Mouse (Mus musculus): ENCODE results near the gene D630003M21Rik. TPM values are rescaled to one million over a fixed set of nuclear protein-coding genes. Genes with fewer than 3 reads are reported as not detected.

The D630003M21Rik gene
- total RNA-seq, 2 experiments from 2014 or later: not detected

DNA sequence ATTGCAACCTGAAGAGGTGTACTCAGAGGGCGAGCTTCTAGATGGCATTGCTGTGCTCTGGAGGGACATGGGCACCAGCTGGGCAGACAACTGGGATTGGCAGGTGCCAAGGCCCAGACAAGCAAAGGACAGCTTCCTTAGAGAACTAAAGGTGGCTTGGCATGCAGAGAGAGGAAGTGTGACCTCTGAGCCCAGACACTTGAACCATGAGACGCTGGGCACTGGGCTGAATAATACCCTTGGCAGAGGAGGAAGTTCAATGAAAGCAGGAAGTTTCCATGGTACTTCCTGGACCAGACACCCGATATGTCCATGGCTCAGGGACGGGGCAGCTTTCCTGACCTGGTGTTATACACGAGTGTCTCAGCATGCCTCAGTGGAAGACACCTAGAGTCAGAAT lies 54.6 kb downstream of the D630003M21Rik start:
- no peak for ATAC-seq (replicated peaks; ENCODE audit: low FRiP score, poor library complexity, severe bottlenecking)

DNA sequence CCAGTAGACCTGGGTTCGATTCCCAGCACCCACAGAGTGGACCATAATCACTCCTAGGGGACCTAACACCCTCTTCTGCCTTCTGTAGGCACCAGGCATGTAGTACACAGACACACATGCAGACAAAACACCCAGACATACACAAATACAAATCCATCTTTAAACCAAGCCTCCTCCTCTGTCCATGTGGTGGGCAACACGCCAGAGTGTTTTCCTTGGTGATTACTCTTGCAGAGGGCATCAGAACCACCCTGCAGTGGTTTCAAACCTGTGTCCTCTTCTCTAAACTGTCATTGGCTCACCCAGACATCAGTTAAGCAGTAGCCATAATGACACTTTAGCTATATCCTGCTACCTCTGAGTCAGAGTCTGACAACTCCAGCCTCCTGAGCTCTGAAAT lies 58.6 kb downstream of the D630003M21Rik start:
- no peak for ATAC-seq (replicated peaks; ENCODE audit: low FRiP score, poor library complexity, severe bottlenecking)

DNA sequence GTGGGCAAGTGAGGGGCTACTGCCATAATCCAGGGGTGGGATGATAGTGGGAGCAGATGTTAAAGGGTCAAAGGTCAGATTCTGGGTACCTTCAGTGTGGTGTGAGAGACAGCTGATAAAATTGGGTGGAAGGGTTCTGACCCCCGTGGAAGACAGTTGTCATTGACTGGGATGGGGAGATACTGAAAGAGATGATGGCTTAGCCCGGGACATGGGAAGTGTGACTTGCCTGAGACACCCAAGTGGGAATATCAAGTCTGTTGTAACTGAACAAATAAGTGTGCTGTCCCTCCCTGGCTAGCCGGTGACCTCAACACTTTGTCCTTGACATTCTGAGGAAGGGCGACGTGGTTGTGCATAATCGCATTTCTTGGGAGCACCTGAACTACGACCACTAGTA lies 59.3 kb downstream of the D630003M21Rik start:
- ATAC-seq (replicated peaks; ENCODE audit: low FRiP score, poor library complexity, severe bottlenecking): no peak

DNA sequence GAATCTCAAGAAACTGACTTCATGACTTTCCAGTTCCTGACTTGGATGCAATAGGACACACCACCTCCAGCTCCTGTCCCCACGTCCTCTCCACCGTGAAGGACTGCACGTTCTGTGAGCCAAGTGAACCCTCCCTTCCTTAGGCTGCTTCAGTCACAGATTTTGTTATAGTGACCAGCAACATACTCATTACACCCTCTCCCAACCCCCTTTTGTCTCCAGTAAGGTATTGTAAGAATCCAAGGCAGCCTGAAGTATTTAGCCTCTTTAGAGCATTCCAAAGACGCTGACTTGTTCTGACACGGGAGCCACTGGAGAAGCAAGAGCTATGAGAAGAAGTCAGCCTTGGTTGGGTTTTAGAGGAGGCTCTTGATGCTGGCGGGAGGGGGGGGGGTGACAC lies 59.7 kb downstream of the D630003M21Rik start:
- ATAC-seq (replicated peaks; ENCODE audit: low FRiP score, poor library complexity, severe bottlenecking): no peak

DNA sequence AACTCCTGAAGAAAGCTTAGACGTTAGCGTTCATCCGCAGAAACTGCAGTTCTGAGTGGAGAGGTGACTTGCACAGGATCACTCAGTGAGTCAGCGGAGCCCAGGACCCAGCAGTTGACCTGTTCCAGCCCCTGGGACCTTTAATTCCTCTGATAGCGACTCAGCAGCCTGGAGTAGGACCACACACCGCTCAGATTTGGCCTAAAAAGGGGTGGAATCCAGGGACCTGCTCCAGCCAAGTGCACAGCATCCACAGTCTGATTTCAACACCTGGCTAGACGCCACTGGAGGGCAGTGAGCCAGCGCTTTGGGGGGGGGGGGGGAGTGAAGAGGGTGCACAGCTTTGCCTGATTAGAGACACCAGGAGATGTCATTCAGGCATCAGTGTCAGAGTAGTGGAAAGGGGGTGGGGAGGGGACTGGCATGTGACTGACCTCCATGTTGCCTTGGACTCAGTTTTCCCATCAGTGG lies 60.2 kb downstream of the D630003M21Rik start:
- ATAC-seq (replicated peaks; ENCODE audit: low FRiP score, poor library complexity, severe bottlenecking): no peak

DNA sequence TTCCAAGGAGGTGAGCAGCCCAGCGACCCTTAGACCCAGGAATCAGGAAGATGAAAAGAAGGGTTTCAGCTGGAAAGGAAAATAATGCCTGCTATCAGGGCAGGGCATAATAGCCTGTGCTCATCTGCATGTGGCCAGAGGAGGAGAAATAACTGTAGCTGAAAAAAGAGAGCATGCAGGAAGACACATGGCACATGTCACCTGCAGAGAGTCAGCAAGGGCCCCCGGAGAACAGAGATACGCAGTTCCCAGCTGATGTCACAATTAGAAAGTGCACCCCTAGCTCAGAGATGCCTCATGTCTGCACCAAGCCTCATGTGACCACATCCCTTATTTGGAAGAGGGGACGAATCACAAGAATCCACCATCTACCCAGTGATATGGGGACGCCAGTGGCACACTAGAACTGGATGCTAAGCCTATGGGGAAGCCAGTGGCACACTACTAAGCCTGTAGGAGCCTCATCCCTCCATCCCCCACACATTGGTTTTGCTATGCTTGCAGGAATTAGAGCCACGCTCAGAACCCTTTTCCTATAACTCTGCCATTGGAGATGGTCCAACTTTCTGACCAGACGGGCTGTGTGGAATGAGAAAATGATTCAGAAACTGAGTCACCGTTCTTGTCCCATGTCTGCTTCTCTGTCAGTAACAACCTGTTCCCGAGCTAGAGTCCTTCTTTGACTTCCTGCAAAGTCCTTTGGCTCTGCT lies 61.4 kb downstream of the D630003M21Rik start:
- ATAC-seq (replicated peaks; ENCODE audit: low FRiP score, poor library complexity, severe bottlenecking): no peak

DNA sequence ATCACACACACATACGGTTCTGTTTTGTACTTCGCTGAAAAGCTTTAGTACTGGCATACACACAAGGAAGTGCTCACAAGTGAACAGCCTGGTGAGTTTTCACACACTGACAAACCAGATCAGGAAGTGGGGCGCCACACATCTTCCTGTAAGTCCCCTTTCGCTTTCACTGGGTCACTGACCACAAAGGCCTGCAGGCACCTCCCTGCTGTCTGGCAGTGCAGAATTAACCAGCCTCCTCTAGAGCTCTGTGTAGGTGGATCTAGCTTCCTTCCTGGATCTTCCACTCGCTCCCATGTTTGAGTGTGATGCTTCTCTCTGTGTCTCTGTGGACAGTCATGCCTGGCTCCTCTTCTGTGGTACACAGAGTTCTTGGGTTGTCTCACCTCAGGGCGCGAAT lies 62.4 kb downstream of the D630003M21Rik start:
- ATAC-seq (replicated peaks; ENCODE audit: low FRiP score, poor library complexity, severe bottlenecking): no peak

DNA sequence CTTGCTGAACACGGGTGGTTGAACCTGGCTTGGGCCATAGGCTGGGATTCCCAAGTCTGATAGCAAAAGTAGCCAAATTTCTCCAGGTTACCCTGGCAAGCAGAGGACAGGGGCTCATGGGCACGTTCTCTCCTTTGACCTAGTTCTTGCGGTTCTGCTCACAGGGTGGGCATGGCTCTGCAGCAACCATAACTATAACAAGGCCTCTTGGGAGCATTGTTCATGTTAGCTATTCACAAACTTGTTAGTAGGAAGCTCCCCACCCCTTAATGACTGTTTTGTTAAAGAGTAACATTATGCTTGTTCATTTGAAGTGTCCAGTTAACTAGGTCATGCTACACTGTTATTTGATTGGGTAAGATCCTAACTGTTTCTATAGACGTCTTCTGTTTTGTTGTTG lies 63.2 kb downstream of the D630003M21Rik start:
- no peak for ATAC-seq (replicated peaks; ENCODE audit: low FRiP score, poor library complexity, severe bottlenecking)

DNA sequence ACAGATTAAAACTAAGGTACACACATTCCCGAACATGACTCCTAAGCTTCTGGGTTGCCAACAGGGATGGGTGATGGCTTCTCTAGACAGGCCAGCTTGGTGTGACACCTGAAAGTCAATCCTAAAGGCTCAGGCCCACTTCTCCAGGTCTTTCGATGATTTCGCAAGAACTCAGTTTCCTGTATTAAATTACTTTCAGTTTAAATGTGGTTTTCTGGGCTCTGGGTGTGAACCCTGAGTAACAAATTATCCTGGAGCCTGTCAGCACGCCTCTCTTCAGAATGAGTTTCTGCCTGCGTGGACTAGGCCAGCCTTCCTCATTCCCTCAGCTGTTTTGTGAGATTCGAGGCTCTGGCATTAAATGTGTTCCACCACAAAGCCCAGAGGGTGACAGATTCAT lies 66.0 kb downstream of the D630003M21Rik start:
- no peak for ATAC-seq (replicated peaks; ENCODE audit: low FRiP score, poor library complexity, severe bottlenecking)

DNA sequence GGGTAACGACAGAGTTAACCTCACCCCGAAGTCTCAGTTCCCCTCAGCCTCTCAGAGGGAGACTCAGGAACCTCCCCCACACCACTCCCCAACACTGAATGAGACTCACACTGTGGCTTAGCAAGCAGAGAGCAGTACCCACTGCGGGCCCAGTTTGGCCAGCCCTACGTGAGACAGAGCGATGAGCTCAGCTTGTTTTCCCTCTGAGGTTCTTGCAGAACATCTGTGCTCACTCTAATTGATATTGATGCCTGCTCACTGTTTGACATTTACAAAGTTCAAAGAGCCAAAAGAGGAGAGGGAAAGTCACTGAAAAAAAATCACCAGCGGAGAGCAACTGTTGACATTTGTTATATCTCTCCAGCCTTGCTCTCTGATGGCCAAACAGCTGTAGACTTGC lies 67.3 kb downstream of the D630003M21Rik start:
- no peak for ATAC-seq (replicated peaks; ENCODE audit: low FRiP score, poor library complexity, severe bottlenecking)

DNA sequence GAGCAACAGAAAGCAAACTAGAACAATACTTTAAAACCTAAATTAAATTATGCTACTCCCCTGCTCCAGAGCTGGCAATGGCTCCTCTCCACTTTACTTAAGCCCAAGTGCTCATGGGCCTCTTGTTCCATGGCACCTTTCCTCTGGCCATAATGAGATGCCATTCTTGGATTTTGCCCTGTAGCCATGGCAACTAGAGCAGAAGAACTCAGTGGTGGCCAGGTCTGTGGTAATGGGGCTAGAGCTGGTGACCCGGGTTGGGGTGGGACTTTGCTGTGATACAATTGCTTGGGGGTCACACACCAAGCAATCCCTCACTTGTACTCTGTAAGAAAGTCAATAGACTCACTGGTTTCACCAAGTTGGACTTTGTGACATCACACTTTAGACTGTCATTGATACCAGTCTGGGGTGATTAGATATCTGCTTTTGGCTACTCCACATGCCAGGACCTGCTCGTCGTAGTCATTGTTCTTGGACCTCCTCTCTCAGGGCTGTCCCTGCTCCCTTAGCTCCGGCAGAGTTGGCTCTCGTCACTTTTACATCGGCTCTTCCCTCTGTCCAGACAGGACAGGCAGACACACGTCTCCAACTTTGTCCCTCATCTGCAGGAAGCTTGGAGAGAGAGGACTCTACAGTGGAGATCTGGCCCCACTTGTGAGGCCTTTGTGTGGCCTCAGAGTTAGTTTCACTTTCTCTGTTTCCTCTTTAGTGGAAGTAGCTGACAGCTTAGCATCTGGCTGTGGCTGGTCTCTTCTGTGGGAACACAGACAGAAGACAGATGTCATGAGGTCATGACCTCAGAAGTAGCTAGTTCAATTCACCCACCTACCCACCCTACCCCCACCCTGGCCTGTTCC lies 69.4 kb downstream of the D630003M21Rik start:
- ATAC-seq (replicated peaks; ENCODE audit: low FRiP score, poor library complexity, severe bottlenecking): 0 out of 2 replicates have a peak, but pooled peaks have one; percentile 28

DNA sequence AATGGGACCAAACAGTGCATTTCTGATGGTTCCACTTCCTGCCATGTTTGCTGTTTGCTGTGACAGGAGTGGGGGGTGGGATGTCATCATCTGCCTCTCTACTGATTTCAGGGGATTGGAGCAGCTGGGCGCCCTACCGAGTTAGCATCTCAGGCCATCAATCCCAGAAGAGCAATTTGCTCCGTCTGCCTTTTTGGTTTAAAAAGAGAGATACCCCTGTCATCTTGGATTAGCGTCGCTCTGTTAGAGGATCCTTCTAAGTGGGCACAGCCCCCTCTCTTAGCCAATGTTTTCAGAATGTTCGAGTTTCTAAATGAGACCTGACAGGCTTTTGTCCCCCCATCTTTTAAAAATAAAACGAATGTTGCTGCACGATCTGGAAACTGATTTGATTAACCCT lies 71.4 kb downstream of the D630003M21Rik start:
- no peak for ATAC-seq (replicated peaks; ENCODE audit: low FRiP score, poor library complexity, severe bottlenecking)

DNA sequence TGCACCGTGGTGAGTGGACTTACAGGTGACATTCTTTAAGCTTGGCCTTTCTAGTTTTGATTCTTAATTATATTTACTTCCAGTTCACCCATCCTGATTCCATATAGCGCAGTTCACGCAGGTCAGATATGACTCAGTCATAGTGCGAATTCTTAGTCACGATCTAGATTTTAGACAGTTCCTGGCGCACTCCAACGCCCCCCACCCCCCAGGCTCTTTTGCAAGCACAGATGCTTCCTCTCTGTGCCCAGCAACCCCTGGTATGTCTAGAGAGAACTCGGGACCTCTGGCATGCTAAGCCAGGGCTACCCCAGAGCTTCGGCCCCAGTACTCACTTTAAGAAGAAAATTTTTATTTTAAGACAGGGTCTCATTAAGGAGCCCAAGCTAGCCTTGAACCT lies 72.5 kb downstream of the D630003M21Rik start:
- ATAC-seq (replicated peaks; ENCODE audit: low FRiP score, poor library complexity, severe bottlenecking): no peak

DNA sequence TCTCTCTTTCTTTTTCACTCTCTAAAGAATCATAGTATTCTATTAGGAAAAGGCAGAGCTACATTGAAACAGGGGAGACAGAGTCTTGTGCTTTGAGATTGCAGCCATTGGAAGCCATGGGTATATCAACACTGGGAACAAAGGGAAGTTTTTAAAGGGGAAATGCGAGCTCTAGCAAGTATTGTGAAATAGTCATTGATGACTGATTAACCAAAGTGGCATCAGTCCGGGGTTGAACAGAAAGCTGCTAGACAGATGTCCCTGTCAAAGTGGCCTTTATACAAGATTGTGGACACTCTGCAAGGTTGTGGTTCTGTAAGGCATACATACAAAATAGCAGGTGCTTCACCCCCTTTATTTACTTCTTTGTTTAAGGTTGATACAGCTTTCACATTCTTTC lies 73.4 kb downstream of the D630003M21Rik start:
- ATAC-seq (replicated peaks; ENCODE audit: low FRiP score, poor library complexity, severe bottlenecking): no peak

DNA sequence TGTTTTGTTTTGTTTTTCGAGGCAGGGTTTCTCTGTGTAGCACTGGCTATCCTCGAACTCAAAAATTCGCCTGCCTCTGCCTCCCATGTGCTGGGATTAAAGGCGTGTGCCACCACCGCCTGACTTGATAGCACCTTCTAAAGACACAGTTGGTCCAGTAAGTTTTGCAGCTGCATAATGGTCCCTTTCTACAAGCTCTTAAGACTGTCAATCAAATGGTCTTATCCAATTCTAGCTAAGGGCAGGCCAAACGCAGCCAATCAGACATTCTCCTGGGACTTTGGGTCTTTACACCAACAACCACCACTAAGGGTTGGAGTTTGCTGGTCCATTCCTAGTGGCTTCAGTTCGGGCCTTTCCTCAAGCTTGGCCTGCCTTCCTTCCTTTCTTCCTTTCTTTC lies 73.9 kb downstream of the D630003M21Rik start:
- no peak for ATAC-seq (replicated peaks; ENCODE audit: low FRiP score, poor library complexity, severe bottlenecking)

DNA sequence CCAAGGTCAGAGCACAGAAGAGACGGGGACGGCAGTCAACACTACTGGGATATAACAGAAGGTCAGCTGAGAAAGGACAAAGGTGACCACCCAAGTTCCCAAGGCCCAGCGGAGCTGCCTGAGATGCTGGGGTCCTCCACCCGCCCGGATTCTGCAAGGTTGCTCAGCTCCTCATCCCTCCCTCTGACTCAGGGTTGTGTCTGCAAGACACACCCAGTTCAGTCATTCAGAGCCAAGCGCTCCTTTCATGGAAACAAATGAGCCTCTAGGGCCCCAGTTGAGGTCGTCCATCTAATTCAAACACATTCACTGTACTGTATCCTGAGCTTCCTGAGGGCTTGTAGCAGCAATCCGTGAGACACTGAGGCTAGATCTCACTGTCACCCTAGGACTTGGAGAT lies 74.4 kb downstream of the D630003M21Rik start:
- ATAC-seq (replicated peaks; ENCODE audit: low FRiP score, poor library complexity, severe bottlenecking): no peak

DNA sequence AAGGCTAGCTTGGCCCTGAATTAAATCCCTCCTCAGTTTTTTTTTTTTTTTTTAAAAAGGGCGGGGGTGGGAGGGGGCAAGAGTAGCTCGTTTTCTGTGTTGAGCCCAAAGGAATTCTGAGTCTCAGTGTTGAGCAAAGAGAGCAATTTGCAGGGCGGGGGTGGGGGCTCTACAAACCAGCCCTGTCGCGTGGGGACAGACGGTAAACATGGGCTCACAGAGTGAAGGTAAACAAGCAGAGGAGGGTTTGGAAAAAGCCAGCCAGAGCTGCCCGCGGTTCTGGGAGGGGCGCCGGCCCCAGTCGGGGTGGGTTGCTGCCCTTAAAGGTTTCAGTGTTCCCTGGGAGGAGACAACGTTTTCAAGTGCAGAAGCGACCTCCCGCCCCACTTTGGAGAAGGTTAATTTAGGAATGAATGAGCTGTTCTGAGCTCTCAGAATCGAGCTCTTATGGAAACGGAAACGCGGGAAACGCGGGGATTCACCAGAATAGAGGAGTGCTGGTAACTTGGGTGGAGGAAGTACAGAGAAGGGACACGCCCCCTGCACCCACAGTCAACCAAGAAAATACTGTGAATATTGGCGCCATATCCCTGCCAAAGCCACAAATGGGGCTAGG lies 75.2 kb downstream of the D630003M21Rik start:
- peak; percentile 80 for ATAC-seq (replicated peaks; ENCODE audit: low FRiP score, poor library complexity, severe bottlenecking)

DNA sequence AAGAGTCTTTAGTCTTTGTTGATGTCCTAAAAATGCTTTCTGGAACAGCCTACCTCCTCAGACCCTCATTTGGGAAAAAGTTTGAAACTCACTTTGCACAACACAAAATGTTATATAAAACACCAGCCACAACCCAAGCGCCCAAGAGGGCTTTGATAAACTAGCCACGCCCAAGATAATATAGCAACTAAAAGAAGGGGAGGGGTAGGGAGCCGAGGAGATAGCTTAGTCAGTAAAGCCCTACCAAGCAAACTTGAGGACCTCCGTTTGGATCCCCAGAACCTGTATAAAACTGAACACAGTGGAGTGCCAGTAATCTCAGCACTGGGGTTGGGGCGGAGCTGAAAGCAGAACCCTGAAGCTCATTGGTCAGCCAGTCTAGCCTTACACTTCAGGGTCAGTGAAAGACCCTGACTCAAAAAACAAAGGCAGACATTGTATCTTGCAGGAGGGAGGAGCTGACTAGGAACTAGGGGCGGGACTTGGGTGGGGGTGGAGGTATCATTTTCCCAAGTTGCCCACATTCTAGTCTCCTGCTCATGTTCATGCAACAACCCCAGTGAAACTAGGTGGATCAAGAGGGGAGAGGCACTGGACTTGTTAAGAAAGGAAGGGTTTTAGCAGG lies 76.2 kb downstream of the D630003M21Rik start:
- 0 out of 2 replicates have a peak, but pooled peaks have one; percentile 14 for ATAC-seq (replicated peaks; ENCODE audit: low FRiP score, poor library complexity, severe bottlenecking)

DNA sequence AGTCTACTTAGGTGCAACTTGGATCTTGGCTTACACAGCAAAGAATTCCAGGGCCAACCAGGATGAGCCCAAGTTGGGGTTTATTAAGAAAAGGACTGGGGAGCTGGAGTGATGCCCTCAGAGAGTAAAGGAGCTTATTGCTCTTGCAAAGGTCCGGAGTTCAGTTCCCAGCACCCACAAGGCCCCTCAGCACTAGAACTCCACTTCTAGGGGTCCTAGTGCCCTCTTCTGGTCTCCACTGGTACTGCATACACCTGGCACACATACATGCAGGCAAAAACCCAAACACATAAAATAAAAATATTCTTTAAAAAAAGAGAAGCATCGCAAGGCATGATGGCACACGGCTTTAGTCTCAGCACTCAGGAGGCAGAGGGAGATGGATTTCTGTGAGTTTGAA lies 77.9 kb downstream of the D630003M21Rik start:
- no peak for ATAC-seq (replicated peaks; ENCODE audit: low FRiP score, poor library complexity, severe bottlenecking)

DNA sequence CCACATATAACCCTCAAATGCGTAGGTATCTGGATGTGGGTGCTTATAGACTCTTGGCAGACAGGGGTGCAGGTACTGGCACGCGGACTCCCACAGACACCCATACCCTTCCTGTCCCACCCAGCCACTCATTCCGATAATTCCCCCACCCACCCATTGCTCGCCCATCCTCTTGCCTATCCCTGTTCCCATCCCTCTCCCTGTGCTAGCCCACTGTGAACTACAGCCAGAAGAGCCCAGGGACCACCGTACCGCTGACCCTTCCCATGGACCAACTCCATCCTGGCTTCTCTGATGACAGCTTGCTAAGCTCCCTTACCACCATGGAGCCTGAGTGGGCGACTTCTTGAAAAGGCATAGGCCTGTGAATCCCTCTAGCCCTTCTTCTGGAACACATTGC lies 82.1 kb downstream of the D630003M21Rik start:
- no peak for ATAC-seq (replicated peaks; ENCODE audit: low FRiP score, poor library complexity, severe bottlenecking)
